Mouse (Mus musculus) gastrocnemius, adult 8-10 months (tissue): Measurements from ENCODE around the gene Bco2. TPM values are rescaled to one million over a fixed set of nuclear protein-coding genes. Genes with fewer than 3 reads are reported as not detected.

ENCODE experiments used
- DNase-seq, 2 experiments: peaks; one replicate each; pipeline ENCODE4 v3.0.0; 2022; ENCODE audit warnings: low spot score in 2 of 2
- total RNA-seq, 4 experiments: library from RNA; stranded (reverse); gene quantifications; 2 replicates each; pipeline ENCODE4 v1.2.4; 2022

The Bco2 gene
- total RNA-seq, 4 experiments from 2014 or later = 0.13 to 0.47 (median 0.44) TPM

DNA sequence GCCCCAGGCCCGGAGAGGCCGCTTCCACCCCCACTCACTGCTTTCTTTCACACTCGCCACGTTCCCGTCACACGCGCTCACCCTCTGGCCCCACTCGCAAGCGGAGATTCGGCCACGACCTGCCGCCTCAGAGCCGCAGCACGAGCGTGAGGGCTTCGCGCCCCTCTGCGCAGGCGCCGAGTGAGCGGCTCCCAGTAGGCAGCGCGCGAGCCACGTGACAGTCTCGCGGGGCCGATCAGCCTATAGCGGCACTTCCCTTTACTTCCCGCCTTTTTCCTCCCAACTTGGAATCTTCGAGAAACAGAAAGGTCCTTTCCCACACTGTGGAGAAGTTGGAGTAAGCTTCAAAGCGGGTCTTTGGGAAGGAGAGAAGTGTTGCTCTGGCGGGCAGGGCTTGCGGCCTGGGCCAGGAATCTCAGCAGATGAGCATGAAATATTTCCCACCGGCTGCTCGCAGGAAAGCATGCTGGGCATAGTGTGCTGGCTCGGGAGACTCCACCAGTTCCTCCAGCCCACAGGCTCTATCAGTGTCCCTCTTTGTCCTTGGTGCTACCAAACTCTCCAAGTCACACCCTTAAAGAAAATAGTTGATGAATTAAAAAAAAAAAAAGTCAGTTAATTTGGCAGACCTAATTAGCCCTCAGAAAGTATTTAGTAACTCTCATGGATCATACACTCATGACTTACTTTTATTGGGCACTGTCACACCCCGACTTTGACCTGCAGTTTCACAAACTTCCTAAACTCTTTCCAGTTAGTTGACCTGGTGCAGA, 6.3 kb upstream of the Bco2 start, which contains the start of gene Tex12:
Gene Tex12 (minus strand): TSS at position 181 of the 773 bp plus-strand sequence.
- DNase-seq = no peak

DNA sequence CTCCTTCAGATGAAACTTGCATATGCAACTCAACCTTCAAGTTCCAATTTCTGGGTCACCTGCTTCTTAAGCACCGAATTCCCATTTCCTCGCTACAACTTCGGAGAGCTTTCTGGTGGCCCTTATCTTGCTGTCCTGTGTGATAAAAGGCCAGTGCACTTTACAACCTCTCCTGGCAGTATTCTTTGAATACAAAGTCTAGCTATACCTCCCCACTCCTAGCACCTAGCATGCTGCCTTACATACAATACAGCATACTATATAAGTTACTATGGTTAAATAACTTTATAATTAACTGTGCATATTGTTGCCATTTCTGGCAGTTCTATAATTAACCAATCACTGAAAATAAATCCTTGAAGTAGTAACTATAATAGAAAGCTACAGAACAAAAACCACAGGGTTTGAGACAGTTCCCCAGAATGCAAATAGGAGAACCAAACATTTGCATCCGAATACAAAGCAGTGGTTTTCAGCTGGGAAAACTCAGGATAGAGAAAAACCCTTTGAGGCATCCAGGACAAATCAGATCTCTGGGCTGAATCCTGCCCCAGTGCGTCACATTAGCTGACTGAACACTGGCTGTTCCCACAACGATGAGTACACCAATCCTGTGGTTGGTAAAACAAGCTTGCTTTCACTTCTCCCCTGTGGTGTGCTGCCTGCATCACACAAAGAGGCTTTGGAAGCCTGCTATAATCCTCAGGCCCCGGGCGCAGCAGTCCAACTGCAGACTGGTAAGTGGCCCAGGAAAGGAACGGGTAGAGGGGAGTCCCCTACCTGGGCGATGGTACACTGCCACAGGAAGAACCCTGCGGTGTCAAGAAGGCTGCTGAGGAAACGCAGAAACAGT, 514 bp downstream of the Bco2 start, which contains the start of gene Il18:
Gene Il18 (plus strand): TSS at position 587 of the 853 bp plus-strand sequence.
- DNase-seq = no peak

DNA sequence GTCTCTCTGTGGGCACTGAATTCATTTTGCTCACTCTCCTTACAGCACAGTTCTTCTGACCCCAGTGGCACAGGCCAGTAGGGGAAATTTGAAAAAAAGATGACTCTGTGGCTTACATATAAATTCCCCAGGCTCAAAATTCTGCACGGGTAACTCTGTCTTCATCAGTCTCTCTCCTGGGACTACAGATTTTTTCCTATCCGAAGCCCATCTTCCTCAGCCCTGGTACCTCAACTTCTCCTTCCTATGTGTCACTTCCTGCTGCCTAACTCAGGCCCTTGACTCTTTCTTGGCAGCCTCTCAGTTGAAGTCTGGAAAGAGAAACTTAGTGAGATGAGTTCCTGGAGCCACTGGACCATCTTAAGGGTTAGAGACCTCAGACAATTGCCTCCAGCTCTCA, 1.4 kb downstream of the Bco2 start:
- no peak for DNase-seq

DNA sequence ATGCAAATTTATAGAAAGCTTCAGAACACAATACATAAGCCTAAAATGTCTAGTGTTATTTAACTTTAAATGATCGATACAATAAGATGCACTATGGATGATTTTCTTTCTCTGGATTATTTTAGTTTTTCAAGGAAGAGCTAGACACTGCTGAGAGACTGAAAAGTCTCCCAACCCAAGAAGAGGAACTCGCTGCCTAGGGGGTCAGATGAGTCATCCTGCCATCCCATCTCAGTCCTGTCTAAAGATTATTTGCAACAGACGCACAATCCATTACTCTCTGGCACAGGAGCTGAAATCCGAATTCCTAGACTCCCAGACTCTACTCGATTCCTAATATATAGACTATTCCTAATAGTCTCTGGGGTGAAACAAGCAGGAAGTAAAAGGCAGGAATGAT, 2.8 kb downstream of the Bco2 start:
- DNase-seq = no peak

DNA sequence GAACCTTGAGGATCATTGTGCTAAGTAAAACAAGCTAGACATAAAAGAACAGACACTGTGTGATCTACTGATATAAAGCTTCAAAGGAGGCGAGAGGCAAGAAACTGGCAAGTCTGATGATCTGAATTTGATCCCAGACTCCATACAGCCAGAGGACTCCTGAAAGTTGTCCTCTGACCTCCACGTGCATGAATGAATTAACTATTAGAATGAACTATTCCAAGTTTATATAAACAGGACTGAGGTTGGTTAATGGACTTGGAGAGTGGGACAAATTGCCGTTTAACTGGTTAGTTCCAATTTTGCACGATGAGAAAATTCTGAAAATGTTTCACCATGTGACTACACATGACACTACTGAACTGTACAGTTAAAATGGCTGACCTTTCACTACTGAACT, 6.0 kb downstream of the Bco2 start:
- DNase-seq = no peak

DNA sequence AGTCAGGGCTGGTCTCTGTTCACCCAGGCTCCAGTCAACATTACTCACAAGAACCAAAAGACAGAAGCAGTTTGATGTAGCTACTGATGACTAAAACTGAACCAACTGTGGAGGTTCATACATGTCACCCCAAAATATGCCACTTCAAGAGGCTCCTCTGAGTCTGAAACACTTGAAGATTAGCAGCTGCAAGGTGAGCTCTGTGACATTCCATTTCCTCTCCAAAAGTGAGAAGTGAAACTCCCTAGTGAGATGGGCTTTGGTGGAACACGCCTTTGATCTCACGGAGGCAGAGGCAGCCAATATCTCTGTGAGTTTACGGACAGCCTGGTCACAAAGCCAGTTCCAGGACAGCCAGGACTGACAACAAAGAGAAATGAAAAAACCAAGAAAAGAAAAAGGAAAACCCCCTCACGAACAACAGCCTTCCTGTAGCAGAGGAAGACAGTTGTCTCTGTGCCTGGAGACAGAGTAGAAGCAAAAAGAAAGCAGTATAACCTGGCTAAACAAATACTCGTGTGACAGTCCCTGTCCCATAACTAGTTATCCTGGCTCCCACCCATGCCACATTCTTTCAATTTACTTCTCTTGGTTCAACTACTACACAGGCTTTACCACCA, 7.0 kb downstream of the Bco2 start:
- no peak for DNase-seq

DNA sequence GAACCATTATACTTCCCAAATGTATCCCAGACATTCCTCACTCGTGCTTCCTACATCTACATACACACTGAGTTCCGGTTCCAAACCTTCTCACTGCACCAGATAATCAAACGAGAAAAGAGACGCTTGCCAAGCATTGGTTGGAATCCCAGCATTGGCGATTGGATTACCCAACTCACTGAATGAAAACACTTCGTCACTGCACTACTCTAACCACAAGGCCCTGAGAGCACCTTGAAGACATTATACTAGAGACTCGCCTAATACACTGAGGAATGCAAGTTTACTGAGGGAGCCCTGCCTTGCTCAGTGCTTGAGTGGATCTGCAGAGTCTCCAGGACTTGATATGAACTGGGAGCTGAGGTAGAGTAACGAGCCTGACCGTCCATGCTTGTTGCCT, 12.6 kb downstream of the Bco2 start:
- no peak for DNase-seq

DNA sequence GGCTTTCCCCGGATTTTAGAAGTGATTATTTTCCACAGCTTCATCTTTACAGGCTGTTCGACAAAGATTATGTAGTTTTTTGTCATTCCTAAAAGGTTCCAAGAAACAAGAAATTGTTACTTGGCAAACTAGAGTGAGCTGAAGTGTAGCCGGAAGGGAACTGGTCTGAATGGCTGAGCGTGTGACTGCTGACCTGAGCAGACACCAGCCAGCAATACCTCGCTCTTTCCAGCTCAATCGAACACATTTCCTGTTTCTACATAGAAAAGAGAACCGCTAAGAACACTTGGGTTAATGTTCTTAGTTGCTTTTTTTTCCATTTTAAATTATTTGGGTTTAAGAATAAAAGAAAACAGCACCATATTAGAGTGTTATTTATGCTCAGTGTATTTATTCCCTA, 14.8 kb downstream of the Bco2 start:
- no peak for DNase-seq

DNA sequence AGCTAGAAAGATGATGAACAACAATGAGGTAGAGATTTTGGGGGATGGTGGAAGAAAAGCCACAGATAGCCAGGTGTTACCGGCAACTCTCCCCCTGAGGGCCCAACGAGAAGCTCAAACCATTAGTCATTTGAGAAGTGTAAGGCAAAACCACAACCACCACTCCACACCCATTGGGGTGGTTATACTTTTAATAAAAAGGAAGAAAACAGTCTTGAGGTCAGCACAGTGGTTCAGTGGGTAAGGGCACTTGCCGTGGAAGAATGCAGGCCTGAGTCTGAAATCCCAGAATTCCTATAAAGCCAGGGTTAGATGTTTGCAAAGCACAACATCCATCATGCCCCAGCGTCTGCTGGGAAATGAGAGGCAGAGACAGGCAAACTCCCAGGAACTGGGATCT, 17.7 kb downstream of the Bco2 start:
- no peak for DNase-seq

DNA sequence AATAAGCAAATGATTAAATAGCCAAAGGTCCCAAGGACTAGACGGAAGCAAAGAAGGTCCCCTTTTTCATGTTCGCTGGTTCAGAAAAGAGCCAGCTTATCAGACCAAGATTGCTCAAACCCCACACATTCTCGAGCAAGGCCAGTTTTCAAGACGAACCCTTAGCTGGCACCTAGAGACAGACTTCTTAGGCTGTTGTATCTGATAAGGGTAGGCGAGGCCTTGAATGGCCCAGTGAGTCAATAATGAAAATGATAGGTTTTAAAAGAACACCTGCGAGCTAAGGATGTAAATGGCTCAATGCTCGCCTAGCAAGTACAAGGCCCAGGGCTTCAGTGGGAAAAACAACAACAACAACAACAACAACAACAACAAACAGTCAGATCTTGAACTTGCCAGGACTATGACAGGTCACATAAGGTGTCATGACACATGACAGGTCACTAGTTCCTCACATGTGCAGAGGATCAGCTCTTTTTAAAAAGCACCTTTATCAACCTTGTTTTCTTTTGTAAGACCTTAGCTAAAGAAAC, 18.3 kb downstream of the Bco2 start:
- no peak for DNase-seq

DNA sequence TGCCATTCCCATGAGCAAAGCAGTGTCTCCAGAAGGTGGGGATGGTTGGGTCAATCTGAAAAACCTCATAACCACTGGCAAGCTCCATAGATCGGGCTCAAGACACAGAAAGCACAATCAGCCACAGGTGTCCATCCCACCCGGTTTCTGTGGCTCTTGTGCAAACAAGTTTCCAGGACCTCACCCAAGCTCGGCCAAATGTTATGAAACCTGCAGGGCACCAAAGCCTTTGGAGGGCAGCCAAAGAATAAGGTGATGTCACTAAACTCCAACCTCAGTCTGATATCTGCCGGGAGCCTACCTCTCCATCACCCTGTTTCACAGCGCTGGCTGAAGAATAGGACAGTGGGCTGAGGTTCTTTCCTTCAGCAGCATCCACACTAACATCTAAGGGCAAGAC, 19.1 kb downstream of the Bco2 start:
- no peak for DNase-seq

DNA sequence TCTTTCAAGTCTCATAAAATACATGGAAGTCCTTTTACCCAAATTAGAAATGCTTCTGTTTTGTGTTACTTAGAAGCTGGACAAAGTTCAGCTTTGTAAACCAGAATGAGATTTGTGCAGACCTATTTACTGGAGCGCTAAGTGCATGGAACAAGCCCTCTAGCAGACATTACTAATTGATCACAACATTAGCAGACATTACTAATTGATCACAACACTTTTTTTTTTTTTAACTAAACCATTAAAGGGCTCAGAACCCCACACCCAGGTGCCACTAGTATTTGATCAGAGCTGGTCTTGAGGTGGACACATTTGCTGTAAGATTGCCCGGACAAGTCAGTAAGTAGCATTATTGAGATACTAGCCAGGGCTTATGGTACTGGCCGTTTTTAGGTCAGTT, 21.2 kb downstream of the Bco2 start:
- DNase-seq = no peak

DNA sequence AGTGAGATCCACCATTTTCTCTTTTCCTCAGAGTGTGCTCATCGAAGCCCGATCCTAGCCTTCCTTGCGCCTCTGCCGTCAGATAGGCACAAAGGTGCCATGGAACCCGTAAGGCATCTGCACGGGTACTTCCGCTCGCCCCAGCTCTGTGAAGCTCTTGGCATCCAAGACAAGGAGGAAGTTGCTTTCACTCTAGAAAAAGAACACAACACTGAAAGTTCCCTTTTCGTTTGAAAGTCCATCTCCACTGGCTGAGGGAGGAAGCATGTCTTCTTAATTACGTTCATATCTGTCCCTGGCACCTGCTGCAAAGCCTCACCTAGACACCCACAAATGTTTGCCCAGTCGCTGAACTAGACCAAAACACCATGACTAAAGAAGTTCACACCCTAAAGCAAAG, 21.7 kb downstream of the Bco2 start:
- DNase-seq = no peak

DNA sequence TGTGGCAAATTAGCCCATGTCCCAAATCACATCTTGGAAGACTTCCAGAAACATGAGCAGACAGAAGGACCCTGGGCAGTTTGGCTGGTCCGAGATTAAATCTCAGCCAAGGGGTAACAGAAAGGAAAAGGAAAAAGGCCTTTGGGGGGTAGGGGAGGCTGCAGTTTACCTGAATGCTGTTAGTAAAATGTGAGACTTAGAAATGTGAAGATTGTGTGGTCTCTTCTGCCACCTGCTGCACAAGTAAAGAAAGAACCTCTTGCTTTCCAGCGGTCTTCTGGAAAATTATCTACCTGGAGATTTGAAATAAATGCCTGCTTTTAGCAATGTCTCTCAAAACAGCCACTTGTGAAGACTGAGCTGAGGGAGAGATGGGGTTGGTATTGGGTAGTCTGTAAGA, 24.1 kb downstream of the Bco2 start:
- DNase-seq = no peak

DNA sequence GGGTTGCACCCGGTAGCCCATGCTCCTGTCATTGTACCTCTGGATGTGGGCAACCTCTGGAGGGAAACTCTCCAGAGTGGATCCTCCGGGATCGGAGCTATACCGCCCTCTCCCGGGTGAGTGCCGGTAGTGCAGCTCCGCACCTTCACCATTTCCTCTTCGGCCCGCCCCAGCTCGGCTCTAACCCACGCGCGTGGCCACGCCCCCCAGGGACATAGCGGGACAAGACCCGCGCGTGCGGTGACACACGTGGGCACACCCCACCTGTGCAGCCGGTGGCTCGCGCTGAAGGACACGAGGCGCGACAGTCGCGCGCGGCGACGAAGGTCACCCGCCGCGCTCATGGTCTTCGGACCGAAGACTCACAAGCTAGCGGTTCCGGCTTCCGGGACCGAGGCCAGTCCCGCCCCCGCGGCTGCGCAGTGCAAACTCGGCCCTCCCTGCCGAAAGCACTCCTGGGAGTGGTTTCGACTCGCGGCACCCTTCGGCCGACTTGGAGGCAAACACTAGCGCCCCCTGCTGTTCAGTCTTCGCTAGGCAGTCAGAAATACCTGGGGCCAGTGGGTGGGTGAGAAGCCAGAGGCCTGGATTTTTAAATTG, 26.6 kb downstream of the Bco2 start, which contains the start of gene Pts:
Gene Pts (minus strand): TSS at position 432 of the 600 bp plus-strand sequence.
- peak; percentile 93 to 95 for DNase-seq

DNA sequence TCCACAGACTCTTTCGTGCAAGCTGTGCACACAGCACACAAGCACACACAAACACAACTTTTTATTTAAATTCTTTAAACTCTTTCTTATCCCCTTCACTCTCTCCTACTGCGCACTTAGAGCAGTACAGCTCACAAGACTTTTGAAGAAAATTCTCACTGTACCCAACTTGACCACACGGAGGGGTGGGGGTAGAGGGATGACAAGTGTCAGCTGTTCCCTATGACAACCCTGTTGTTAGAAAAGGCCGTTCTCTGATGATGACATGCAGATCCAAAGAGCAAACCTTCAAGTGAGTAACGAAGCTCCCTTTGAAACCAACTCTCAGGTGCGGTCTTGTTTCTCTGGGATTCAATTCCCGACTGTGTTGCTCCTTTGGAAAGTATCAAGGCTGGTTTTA, 27.1 kb downstream of the Bco2 start:
- DNase-seq = no peak

DNA sequence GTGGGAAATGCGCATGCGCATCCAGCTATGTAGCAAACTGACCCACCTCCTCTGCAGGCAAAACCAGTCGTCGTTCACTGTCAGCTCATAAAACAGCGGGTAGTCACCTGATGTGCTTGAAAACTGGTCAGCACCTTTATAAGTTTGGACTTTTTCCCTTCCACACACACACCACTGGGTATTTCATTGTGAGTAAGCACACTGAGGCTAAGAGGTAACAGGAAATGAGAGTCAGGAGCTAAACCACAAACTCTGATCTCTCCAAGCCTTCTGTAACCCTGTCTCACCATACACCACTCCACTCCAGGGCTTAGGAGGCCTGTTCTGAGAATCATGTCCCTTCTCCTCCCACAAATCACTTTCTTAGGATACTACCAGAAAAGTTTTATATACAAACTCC, 29.4 kb downstream of the Bco2 start:
- DNase-seq = no peak

DNA sequence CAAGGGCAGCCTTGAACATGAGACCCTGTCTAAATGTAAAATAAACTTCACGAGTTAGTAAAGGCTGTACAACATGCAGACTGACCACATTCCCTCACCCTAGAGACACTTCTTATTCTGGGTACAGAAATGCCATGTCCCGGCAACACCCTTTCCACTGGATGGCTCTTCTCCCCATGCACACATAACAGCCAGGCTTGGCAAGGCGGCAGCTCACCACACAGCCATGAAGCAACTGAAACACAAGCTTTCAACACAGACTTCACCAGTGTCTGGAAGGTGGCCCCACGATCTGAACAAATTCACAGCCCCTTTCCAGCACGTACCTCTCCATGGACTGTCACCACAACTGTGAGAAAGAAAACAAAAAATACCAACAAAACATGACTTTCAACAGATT, 30.0 kb downstream of the Bco2 start:
- DNase-seq = no peak

DNA sequence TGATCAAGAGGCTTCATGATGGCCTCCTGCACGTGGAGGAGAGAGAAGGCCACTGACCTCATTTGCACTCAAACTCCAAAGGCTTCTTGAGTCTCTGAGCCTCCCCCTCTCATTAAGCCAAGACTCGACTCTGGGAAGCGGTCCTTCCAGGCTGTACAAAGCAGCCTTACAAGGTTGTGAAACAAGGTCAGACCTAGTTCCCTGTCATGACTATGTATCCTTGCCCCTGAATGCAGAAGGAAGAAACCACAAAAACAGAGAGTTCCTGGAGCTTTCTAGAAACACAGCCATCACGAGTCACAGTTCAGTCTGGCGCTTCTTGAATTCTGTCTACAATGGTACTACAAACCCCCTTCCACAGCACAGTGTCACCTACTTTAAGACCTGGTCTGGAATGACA, 32.4 kb downstream of the Bco2 start:
- DNase-seq = no peak

DNA sequence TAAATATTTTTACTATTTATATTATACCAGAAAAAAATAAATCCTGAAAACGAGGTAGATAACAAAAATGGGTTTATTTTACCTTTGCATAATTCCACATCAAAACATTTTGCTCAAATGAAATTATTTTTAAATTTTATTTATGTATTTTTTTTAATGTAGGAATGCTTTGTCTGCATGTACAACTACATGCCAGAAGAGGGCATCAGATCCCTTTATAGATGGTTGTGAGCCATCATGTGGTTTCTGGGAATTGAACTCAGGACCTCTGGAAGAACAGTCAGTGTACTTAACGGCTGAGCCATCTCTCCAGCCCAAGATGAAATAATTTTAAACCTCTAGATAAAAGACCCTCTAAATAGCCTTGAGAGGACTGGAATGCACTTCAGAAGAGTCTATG, 33.4 kb downstream of the Bco2 start:
- no peak for DNase-seq

DNA sequence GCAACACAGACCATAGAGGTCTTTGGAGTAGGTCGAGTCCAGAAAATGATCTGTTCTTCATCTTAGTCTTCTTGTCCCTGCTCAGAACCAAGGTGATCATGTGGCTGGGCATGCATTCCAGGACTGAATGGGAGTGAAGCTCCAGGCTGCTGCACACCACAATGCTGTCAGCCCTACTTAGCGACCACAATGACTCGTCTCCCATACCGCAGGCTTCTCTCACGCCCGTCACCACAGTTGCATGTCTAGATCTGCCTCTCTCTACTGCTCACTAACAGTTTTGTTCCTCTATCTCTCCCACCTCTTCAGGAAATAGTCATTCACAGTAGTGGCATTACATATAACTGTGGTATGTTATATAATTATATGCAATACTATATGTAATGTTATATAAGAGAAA, 34.2 kb downstream of the Bco2 start:
- DNase-seq = no peak
